Mouse (Mus musculus) left cerebral cortex, adult 2 months (tissue): ENCODE measurements at regions not wholly inside any gene's neighbourhood (a gene's known extent, or its start where the extent isn't known, plus 50 kb on each side); places are given as distances from the start of the nearest gene placed in this dataset.

Experiments used
- DNase-seq, 2 experiments: peaks; one replicate each; pipeline ENCODE4 v3.0.0; 2021 to 2022; ENCODE audit warnings: low spot score in 2 of 2, mixed read lengths in 1 of 2; ENCODE audit errors: extremely low spot score in 1 of 2
- H3K27ac ChIP-seq: fragments of 200-600 bp; 2 replicates; pipeline ENCODE4 v1.8.1; 2022
- H3K4me3 ChIP-seq: fragments of 200-600 bp; 2 replicates; pipeline ENCODE4 v1.8.1; 2022
- CTCF ChIP-seq: fragments of 200-600 bp; IDR thresholded peaks from 2 replicates; pipeline ENCODE4 v1.8.1; 2022; ENCODE audit warnings: antibody characterized with exemption, mild to moderate bottlenecking, moderate library complexity
- intact Hi-C: fragments of 180-260 bp; cut with DNase I; formaldehyde crosslinking; loops from one replicate; pipeline ENCODE4 v1.15.1; 2025

DNA sequence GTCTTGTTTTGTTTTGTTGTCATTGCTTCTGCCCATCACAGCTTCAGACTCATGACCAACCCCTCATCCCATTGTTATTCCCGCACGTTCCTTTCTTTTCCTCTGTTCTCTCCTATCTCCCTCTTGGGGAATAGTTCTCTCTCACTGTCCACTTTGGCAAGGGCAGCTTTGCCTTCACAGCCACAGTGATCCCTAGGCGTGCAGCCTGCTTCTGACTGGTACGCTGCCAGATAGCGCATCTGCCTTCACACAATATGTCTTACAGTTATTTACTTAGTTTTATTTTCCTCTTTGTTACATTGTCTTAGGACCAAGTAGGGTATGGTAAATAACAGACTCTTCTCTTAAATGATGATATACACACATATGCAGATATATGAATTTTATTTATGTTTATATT is 122.9 kb downstream of the Sem1 start:
- DNase-seq, result no peak
- intact Hi-C loops, result loop anchor here (5.0 kb wide), 1 partner anchor 222 kb away; no protein-coding TSS in a partner anchor
- no peak overlapping the region for H3K4me3 ChIP-seq
- H3K27ac ChIP-seq, result no peak overlapping the region
- no peak for TF ChIP-seq CTCF

DNA sequence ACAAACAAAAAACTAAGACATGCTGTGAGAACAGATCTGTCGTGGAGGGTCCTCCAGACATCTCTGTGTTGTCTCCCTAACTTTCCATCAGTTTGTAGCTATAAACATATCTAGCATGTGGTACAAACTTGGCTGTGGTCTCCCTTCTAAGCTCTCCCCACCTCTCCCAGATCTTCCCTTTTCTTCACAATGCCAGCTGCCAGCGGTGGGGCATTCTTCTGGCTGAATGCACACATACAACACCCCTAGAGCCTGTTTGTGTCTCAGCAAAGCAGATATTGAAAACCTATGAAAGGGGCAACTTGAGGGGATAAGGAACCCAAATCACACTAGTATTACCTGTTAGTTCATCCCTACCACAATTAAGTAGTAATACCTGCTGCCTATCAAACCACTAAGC is 124.1 kb downstream of the Sem1 start:
- intact Hi-C loops, result no loop called here
- Histone ChIP-seq H3K4me3 (no peak overlapping the region), H3K27ac (no peak overlapping the region)
- TF ChIP-seq CTCF, result no peak
- no peak for DNase-seq

DNA sequence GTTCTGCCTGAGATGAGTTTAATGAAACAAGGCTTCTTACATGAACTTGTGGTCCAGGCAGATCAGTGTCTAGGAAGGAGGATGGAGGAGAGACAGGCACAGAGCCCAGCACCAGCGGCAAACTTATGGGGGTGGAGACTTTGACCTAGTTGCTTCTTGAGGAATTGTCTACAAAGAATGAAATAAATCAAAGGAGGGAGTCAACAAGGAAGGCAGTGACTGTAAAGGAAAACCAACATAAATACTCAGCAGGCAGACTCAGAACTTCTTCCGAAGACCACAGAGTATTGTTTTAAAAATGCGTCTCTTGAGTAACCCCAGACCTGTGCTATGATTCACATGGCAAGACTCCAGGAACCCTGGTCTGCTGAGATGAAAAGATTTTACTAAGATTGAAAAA is 143.6 kb downstream of the Sem1 start:
- no peak overlapping the region for H3K27ac ChIP-seq

DNA sequence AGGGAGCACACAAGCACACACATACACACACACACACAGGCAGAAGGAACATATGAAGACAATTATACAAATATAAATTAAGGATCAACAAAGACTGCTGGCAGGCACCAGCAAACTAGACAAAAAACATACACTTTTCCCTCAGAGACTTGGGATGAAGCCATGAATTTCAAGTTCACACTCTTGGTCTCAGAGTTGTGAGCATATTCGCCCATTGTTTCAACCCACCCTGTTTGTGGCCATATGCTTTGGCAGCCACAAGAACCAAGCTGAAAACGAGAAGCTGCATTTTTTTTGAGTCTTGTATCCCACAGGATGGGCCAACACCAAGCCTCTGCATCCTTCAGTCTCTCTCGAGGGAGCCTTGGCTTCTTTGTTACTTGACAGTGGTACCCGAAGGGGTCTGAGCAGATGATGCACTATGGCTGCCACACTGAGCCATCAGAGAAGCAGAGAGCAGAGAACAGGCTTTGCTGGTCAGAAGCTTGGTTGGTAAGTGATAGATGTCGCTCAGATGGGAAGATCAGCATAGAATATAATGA is 144.1 kb downstream of the Sem1 start:
- Histone ChIP-seq H3K4me3 (no peak overlapping the region), H3K27ac (no peak overlapping the region)
- no peak for TF ChIP-seq CTCF
- intact Hi-C loops, result no loop called here
- DNase-seq, result no peak

More for the DNA sequence above, 143.6 kb downstream of the Sem1 start:
- DNase-seq, result no peak
- intact Hi-C loops, result no loop called here
- H3K4me3 ChIP-seq, result no peak overlapping the region
- no peak for TF ChIP-seq CTCF

DNA sequence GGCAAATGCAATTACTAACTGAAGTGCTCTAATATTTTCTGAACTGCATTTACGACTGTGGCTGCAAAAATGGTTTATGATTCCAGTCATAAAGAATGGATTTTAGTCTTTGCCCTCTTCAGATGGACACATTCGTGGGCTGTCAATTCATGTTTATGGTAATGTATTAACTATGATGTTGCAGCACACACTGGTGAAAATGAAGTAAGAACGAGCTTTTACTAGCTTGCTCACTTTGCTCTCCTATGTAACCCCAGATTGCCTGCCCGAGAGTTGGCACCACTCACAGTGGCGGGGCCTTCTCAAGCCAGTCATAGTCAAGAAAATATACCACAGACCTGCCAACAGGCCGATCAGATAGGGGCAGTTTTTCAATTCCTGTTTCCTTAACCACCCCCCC is 145.3 kb downstream of the Sem1 start:
- intact Hi-C loops, result no loop called here
- Histone ChIP-seq H3K27ac (no peak overlapping the region), H3K4me3 (no peak overlapping the region)
- TF ChIP-seq CTCF, result no peak
- no peak for DNase-seq

DNA sequence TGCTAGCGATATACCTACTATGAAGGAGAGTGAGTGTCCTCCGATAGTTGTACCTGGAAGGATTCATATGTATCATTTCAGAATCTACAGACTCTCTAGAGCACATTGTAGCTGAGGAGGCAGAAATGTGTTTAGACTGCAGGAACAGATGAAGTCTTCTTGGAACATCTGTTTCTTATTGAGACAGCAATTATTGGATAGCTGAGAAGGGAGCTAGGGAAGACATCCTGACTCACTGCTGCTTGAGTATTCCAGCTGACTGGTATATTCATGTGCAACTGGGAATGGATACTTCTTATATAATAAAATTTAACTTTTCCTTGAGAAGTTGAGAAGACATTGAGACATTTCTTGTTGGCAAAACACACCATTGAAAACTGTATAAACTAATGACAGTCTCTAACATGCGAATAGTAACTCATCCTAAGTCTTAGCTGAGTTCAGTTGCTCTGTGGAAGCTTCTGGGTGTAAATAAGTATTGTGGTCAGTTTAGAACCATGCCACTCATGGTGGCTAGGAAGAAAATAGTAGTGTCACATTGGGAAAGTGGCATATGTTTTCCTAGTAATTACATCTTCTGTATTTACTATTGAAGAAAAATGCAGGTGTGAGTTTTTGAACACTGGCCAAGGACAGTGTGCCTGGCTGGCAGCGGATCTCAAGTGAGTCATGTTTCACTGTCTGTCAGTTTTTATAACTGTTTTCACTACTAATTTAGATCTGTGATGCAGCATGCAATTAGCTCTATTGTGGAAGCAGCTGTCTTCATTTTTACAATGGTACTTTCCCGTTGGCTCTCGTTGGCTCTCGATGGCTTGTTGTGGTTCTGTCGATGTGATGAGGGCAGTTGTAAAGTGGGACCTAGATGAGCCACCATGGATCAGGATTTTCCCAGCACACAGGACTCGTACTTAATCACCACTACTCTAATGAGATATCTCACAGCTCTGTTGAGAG is 163.5 kb downstream of the Sem1 start:
- H3K4me3 ChIP-seq, result no peak overlapping the region
- DNase-seq, result peak in 1 of 2 experiments; percentile 15
- intact Hi-C loops, result no loop called here
- no peak for TF ChIP-seq CTCF
- no peak overlapping the region for H3K27ac ChIP-seq

DNA sequence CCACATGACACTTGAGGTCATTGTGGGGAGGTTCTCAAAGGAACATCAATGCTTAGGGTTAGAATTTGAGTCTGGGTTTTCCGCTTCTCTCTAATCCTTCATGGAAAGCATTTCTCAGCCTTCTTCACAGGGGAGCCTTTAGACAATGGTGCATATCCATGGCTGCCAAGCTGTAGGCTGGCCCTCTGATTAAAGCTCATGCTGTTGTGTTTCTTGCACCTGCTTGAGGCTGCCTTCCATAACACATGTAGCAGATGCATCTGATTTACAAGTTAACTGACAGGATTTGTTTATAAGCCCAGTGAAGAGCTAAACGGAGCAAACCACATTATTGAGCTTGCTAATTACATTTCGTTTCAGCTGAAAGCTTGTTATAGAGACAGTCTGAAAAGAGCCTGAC is 180.5 kb downstream of the Sem1 start:
- intact Hi-C loops, result no loop called here
- TF ChIP-seq CTCF, result no peak
- no peak for DNase-seq
- H3K4me3 ChIP-seq, result no peak overlapping the region
- H3K27ac ChIP-seq, result no peak overlapping the region

DNA sequence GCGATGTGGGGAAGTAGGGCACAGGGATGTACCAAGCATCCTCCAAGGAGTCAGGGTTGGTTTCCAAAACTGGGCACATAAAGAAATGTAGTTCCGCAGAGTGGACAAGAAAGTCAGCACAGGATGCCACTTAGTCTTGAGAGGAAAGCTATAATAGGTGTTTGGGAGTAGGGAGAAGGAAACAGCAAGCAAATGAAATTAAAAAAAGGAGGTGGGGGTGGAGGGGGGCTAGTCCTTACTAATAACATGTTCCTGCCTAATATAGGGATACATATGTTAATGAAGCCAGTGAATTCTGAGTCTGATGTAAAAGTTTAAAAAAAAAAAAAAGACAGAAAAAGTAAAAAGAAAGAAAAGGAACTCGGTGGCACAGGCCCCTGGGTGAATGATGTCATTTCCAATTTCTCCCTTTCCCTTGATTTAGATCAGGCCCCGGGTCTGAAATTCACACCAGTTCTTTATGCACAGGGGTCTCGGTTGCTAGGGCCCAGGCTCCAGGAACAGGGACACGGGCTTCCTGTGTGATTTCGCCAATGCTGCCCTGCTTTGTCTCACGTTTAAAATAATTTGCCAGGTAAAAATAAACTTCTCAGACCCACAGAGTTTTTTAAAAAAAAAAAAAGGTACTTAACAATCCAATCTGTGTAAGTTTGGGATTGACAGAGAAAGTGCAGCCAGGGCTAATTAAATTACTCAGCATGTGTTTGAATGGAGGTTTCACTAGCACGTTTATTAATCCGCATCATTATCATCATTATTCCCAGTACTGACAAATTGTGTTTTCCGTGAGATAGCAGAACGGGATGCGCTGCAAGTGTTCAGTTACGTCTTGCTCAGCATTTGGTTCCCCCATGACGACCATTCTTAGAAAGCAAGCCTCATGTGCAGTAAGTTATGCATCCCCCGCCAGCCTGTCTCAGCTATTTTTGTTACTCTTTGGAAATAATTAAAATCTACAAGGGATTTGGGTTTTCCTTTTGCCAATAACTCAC is 172.8 kb upstream of the Slc25a13 start:
- Histone ChIP-seq H3K4me3 (no peak overlapping the region), H3K27ac (no peak overlapping the region)
- TF ChIP-seq CTCF, result no peak
- intact Hi-C loops, result no loop called here
- DNase-seq, result no peak

DNA sequence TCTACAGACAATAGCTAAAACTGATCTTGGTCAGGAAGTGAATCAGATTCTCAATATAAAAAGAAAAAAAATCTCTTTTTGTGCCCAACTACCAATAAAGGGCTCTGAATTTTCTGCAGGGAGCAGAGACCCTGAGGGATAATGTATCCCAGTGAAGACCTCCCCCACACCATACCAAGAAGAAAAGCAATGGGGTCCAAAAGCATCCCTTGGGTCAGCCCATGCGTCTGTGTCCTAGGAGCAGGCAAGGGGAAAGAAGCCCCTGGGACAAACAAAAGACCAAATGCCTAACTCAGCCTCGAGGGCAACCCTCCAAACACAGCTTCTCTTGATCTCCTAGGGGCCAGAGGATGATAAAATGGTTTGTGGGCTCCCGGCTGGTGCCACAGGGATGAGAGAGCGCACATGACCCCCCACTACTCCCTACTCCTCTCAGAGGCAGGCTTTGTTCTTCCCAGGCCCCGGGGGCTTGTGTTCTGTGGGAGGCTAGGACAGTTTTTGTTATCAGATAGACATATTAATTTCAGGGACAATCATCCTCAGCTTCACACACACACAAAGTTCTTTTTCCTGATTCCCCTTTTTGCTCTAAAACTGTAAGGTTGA is 172.0 kb upstream of the Slc25a13 start:
- Histone ChIP-seq H3K4me3 (no peak overlapping the region), H3K27ac (no peak overlapping the region)
- intact Hi-C loops, result no loop called here
- TF ChIP-seq CTCF, result no peak
- DNase-seq, result no peak

DNA sequence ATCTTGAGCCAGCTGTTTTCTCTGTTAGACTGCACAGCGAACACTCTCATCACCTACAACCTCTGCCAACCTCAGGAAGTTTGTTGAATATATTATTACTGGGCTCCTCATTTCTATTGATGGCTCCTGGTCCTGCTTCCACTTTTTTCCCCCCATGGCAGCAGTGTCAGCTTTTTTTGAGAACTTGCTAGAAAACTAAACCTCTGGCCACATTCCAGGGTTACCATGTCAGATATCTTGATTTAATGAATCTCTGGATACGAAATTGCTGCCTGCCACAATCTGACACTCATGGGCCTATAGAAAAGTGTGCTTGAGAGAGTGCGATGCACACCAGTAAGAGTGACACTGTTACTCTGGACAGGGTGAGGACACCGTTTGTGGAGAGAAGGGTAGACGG is 170.6 kb upstream of the Slc25a13 start:
- Histone ChIP-seq H3K4me3 (no peak overlapping the region), H3K27ac (no peak overlapping the region)
- no peak for DNase-seq
- no peak for TF ChIP-seq CTCF
- intact Hi-C loops, result no loop called here

DNA sequence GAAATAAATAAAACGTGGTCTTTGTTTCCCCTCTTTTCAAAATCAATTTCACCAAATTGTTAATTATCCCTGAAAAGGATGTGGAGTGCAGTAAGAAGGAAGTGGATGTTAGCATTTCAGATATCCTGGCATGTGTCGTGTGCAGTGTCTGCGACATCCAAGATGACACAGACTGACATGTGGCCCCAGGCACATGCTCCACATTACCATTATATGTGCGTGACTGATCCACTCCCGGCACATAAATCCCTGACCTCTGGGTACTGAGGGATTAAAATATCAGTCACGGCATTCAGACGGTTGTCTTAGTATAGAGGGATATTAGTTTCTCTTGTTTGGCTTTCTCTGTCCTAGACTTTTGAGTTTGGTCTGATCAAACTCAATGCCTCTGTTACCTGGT is 168.0 kb upstream of the Slc25a13 start:
- no peak for DNase-seq
- intact Hi-C loops, result no loop called here
- TF ChIP-seq CTCF, result no peak
- Histone ChIP-seq H3K27ac (no peak overlapping the region), H3K4me3 (no peak overlapping the region)
